Mouse (Mus musculus) stomach, postnatal 0 days (tissue): Measurements from ENCODE around the gene Ank3.

ENCODE experiments used
- CTCF ChIP-seq: IDR thresholded peaks from 2 replicates; pipeline ENCODE4 v1.5.1; 2016; ENCODE audit warnings: antibody characterized with exemption, low read depth, mild to moderate bottlenecking, moderate library complexity
- EP300 ChIP-seq: optimal IDR thresholded peaks from 2 replicates; pipeline ENCODE3; 2016; ENCODE audit warnings: antibody characterized with exemption

- TF ChIP-seq CTCF (no peak), EP300 (no peak)
These were observed 386.7 kb downstream of the Ank3 start for GRCm38 (mm10) chr10:69785235-69785634.
